Mouse (Mus musculus) ovary, adult 18-20 months (tissue): Measurements from ENCODE around the gene Camsap2.

Experiments used
- DNase-seq: peaks from one replicate; pipeline ENCODE4 v3.0.0; 2022; ENCODE audit warnings: low spot score, mixed read lengths

Gene Camsap2

DNA sequence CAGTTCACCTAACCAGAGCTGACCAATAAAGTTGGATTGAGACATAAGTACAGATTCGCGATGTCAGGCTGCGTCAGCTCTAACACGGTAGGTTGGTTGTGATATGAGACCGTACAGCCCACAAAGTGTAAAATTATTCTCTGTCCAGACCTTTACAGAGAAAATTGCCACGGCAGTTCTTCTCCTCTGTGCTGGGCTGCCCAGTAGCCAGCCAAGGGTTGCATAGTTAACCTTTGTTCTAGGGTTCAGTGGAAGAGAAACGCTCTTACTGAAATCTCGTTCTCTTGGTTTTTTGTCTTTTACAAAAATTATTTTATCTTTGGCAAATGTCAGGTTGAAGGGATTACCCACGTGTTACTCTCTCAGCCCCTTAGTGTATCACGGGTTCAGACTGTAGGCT lies 123.5 kb downstream of the Camsap2 start:
- no peak for DNase-seq

DNA sequence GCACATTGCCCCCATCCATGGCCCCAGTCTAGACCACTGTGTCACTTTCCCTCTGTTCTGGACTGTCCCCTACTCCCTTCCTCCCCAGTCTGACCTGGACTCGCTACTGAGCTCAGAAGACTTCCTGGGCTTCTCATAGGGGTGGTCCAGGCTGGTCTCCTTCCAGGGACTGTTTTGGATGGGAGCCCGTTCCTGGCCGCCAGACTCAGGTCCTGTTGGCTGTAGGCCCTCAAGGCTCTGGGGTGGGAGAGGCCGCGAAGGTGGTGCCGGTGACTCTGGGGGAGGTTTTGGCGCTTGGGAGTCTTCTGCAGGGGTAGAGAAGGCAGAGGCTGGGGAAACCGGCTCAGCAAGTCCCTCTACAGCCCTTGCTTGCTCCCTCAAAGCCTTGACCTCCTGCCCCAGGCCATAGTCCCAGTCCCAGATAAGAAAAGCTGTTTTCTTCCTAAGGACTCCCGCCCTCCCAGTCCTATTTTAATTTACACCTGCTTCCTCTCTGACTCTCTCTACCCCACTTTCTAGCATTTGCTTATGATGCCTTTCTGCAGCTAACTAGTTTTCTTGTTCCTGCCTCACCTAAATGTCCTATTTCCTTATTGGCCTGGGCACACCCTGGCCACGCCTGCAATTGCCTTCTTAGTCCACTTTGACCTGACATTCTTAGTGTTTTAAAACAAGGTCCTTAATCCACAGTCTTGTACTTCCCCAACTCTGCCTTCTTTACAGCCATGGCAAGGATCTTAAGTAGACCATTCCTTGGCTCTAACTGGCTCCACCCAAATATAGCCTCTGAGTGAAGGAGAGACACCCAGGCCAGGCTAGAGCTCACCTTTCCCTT lies 125.7 kb downstream of the Camsap2 start:
- DNase-seq, result peak; percentile 19
